Mouse (Mus musculus) CH12F3 (cell line): ENCODE data around the gene Selenof.

Experiments
- in situ Hi-C: fragments of 300-500 bp; cut with MboI; formaldehyde crosslinking; loops from 2 replicates; pipeline ENCODE4 v1.14.3; 2020; ENCODE audit warnings: low sequenced_read_pairs

Gene Selenof

DNA sequence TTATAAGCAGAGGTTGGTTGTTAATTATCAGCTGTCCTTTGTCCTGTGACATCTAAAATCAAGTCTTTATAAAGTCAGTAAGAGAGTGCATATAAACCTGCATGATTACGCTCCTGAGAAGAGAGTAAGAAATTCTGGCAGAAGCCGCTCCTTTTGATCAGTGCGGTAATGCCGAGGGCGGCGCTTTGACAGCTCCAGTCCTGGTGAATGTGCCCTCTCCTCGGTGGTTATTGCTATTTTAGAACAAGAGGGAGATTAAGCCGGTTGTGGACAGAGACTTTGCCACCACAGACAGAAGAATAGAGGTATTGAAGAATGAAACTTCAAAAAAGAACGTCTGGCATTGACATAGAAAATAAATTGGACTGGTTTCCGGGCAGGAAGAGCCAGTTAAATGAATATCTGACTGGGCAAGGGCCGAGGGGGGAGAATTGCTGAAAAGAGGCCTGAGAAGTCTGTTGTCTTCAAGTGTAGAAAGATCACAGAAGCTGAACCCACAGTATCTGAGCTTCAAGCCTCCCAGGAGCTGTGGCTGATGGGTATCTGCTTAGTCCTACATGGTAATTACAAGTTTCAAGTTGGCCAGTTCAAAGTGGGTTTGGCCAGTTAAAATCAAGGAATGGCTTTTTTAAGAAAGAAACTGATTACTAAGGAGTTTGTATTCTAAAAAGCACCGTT is 27.8 kb downstream of the Selenof start:
- in situ Hi-C loops = no loop called here

DNA sequence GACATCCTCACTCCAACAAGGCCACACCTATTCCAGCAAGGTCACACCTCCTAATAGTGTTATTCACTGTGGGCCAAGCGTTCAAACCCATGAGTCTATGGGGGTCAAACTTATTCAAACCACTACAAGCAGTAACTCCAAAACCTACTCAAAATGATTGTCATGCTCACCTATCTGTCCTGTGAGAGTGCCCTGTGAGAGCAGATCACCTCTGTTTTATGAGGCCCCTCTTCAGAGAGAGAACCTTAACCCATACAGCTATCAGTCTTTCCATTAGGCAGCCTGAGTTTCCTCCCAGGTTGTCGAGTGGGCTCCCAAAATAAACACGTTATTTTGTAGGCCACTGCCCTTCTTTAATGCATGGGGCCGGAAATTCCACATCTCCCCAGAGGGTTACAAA is 32.3 kb downstream of the Selenof start:
- in situ Hi-C loops = loop anchor here (10.0 kb wide), 1 partner anchor 148 kb away; no protein-coding TSS in a partner anchor

GRCm38 (mm10) chr3:144602819-144603218 is 32.7 kb downstream of the Selenof start:
- in situ Hi-C loops = loop anchor here (10.0 kb wide), 1 partner anchor 148 kb away; no protein-coding TSS in a partner anchor

DNA sequence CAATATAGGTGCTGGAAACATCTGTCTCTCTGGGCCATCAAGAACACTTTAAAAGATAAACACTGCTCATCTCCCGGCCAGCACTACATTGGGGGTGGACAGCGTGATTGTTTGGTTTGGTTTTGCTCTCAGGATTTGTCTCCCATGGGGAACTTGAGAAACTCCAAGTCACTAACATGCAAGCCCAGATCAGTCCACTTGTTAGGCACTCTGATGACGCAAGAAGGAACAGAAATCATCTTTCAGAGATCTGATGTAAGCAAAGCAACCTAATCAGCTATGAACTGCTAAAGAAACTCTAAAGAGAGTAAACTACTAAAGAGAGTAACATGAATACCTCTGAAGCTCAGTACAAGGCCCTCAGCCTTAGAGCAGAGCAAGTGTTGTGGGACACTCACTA is 33.5 kb downstream of the Selenof start:
- in situ Hi-C loops = loop anchor here (10.0 kb wide), 1 partner anchor 149 kb away; no protein-coding TSS in a partner anchor

DNA sequence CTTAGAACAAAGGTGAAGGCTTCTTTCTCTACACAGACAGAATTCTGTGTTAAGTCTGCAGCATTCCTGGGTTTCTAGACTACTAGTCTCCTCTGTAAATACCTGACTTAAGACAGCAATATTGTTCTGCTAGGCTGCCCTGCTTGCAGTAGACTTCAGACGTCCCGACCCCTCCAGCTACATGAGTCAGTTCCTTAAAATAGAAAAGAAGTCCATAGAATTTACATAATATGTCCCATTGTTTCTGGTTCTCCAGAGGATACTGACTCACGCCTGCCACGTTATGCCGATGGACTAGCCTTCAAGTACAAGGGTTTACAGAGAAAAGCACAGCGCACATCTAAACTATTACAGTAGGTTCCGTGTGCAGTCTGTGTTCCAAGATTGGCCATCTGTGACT is 34.1 kb downstream of the Selenof start:
- in situ Hi-C loops = loop anchor here (10.0 kb wide), 1 partner anchor 149 kb away; no protein-coding TSS in a partner anchor

GRCm38 (mm10) chr3:144605811-144606210 is 35.7 kb downstream of the Selenof start:
- in situ Hi-C loops = loop anchor here (10.0 kb wide), 1 partner anchor 151 kb away; no protein-coding TSS in a partner anchor

GRCm38 (mm10) chr3:144606449-144606848 is 36.3 kb downstream of the Selenof start:
- in situ Hi-C loops = loop anchor here (10.0 kb wide), 1 partner anchor 152 kb away; no protein-coding TSS in a partner anchor

- in situ Hi-C loops = loop anchor here (10.0 kb wide), 1 partner anchor 153 kb away; no protein-coding TSS in a partner anchor
Observed at GRCm38 (mm10) chr3:144608090-144608489, 38.0 kb downstream of the Selenof start.

DNA sequence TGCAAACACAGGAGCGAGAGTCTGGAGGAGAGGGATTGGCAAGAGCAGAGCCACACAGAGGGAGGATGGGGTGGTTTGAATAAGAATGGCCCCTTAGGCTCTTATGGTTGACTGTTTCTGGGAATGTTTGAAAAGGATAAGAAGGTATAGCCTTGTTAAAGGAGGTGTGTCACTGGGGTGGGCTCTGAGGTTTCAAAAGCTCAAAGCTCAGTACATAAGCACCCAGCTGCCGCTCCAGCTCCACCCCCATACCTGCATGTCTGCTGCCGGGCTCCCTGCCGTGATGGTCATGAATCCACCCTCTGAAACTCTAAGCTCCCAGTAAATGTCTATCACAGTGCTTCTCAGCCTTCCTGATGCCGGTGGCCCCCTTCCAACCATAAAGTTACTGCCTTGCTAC is 40.7 kb downstream of the Selenof start:
- in situ Hi-C loops = no loop called here

GRCm38 (mm10) chr3:144611626-144612271 is 41.6 kb downstream of the Selenof start:
- in situ Hi-C loops = no loop called here

GRCm38 (mm10) chr3:144612382-144612781 is 42.3 kb downstream of the Selenof start:
- in situ Hi-C loops = no loop called here

DNA sequence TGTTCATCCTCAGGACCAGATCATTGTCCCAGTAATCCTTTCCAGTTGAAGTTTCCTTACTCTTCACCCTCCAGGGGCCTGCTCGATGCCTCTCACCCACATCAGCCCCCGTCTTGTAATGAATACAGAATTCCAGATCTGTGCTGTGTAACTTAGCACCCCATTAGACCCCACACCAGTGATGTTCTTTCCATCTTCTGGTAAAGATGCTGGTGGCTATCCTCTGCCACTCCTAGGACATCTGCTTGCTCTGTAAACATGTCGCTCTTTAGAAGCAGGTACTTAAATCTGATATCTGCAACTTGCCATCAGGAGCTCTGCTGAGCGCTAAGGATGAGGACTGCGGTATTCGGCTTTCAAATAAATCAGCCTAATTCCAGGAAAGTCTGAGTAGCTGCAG is 44.2 kb downstream of the Selenof start:
- in situ Hi-C loops = no loop called here

DNA sequence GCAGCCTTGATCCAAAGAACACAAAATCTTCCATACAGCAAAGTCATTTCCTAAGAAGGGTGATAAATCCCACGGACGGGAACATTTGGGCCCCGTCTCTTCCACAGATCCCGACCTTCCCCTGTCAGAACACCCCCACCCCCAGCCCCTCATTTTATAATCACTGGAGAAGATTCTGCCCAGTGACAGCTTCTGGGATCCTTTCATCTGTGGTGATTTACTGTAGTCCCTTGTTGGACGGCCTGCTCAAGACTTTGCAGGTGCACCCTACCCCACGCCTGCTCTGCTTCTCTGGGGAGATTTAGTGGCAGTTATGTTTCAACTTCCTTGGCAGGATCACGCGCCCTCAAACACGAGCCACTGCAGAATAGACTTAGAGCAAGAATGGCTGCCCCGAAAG is 44.6 kb downstream of the Selenof start:
- in situ Hi-C loops = no loop called here

GRCm38 (mm10) chr3:144615459-144615858 is 45.4 kb downstream of the Selenof start:
- in situ Hi-C loops = no loop called here

- in situ Hi-C loops = no loop called here
Observed at GRCm38 (mm10) chr3:144616654-144617425, 46.7 kb downstream of the Selenof start.

GRCm38 (mm10) chr3:144617633-144618180 is 47.6 kb downstream of the Selenof start:
- in situ Hi-C loops = no loop called here

GRCm38 (mm10) chr3:144622930-144623612 is 53.0 kb downstream of the Selenof start:
- in situ Hi-C loops = no loop called here

DNA sequence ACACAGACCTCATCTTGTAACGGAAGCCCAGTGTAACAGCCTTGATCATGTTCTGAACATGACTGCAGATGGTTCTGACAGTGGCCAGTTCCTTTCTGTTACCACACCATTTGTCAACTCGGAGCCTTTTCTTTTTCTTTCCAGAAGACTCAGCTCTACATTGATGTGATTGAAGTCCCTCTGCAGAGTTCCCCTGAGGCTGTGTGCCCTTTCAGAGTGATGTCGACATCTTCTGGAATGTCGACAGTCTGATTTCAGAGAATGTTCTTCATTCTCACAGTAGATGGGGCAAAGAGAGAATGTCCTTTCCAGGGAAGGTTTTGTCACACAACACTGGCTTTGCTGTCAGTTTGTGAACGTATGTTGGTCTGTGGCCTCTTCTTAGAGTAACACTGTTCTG is 55.6 kb downstream of the Selenof start:
- in situ Hi-C loops = no loop called here

GRCm38 (mm10) chr3:144628005-144628914 is 58.2 kb downstream of the Selenof start:
- in situ Hi-C loops = no loop called here

DNA sequence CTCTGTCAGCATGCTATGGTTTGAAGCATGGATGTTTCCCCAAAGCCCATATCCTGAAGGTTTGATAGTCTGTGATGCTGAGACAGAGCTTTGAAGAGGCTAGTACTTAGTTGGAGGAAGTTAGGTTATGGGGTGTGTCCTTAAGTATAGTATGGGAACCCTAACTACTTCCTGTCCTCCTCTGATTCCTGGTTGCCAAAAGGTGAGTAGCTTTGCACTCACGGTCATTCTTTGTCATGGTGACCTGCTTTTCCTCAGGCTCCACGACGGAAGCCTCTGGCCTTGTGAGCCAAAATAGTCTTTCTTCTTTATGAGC is 58.8 kb downstream of the Selenof start:
- in situ Hi-C loops = no loop called here
